Mouse (Mus musculus): ENCODE data around the gene Scn11a.

DNA sequence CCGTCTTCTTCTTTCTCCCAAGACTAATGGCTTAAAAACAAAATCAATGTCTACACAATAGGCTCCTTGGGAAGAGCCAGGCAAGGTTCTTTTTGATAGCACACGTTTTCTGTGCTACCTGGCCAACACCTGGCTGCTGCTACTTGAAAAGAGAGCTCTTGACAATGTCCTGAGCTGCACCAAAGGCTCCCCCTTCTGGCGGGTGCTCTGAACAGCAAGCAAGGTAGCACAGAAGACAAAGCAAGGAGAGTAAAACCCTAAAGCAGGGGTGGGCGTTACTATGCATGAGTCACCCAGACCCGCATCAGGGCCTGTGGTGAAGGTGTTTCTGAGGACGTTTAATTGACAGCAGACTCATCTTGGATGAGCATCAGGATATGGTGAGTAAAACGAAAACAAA is 56.7 kb downstream of the Scn11a start:
- TF ChIP-seq CTCF (IDR thresholded peaks at IDR 0.05; ENCODE audit: extremely low read depth, insufficient read length, insufficient replicate concordance, low read depth, low read length) = peak; percentile 22; the same call in 1 of the 2 replicates
- TF ChIP-seq POLR2A (IDR thresholded peaks at IDR 0.05; ENCODE audit: low read depth, low read length) = no peak
